Mouse (Mus musculus) bone marrow macrophage, adult 2 months (primary cell): Measurements from ENCODE around the gene Rsu1.

Experiments used
- CTCF ChIP-seq: IDR thresholded peaks from 2 replicates; pipeline ENCODE4 v1.5.1; 2012; ENCODE audit warnings: low read depth, mild to moderate bottlenecking, low read length, moderate library complexity
- POLR2A ChIP-seq: IDR thresholded peaks from 2 replicates; pipeline ENCODE4 v1.6.1; 2012; ENCODE audit warnings: mild to moderate bottlenecking, low read depth, low read length, borderline replicate concordance

- no peak for TF ChIP-seq CTCF
- no peak for TF ChIP-seq POLR2A
Measured at GRCm38 (mm10) chr2:13091399-13092015, 179.7 kb downstream of the Rsu1 start.
